Mouse (Mus musculus) forebrain, embryonic 13.5 days (tissue): ENCODE measurements around the gene Ktn1. TPM values are rescaled to one million over a fixed set of nuclear protein-coding genes. Genes with fewer than 3 reads are reported as not detected.

ENCODE experiments used
- ATAC-seq: fragments of 200-750 bp; cut with Nextera tagmentation; 2 replicates; pipeline ENCODE4 v1.8.0; 2017
- H3K27ac ChIP-seq: fragments of 300-500 bp; sonication (generic); 2 replicates; pipeline ENCODE4 v1.5.1; 2015; ENCODE audit warnings: inconsistent platforms, mild to moderate bottlenecking, moderate library complexity
- H3K27me3 ChIP-seq: fragments of 300-500 bp; sonication (generic); 2 replicates; pipeline ENCODE4 v1.6.1; 2015; ENCODE audit warnings: mild to moderate bottlenecking, inconsistent platforms
- H3K36me3 ChIP-seq: fragments of 300-500 bp; sonication (generic); 2 replicates; pipeline ENCODE4 v1.6.1; 2015; ENCODE audit warnings: mild to moderate bottlenecking, inconsistent platforms; ENCODE audit not compliant: poor library complexity, severe bottlenecking
- H3K4me1 ChIP-seq: fragments of 300-500 bp; sonication (generic); 2 replicates; pipeline ENCODE4 v1.6.1; 2015; ENCODE audit warnings: inconsistent platforms
- H3K4me2 ChIP-seq: fragments of 300-500 bp; sonication (generic); 2 replicates; pipeline ENCODE4 v1.6.1; 2015; ENCODE audit warnings: inconsistent platforms, mild to moderate bottlenecking, moderate library complexity
- H3K4me3 ChIP-seq: fragments of 300-500 bp; sonication (generic); 2 replicates; pipeline ENCODE4 v1.5.1; 2015; ENCODE audit warnings: mild to moderate bottlenecking, inconsistent platforms
- H3K9ac ChIP-seq: fragments of 300-500 bp; sonication (generic); 2 replicates; pipeline ENCODE4 v1.6.1; 2015; ENCODE audit warnings: mild to moderate bottlenecking, inconsistent platforms
- H3K9me3 ChIP-seq: fragments of 300-500 bp; sonication (generic); replicated peaks from 2 replicates; pipeline ENCODE4 v1.6.1; 2016; ENCODE audit warnings: inconsistent platforms
- WGBS: fragments of 180-500 bp; shearing (Covaris S2); methylation state at CpG from one replicate; pipeline ENCODE4 v1.1.7; 2015; 5-methylcytosine and 5-hydroxymethylcytosine counted together
- polyA plus RNA-seq: library from polyadenylated mRNA; unstranded; fragments of >200 nt; fragmentation: Nextera tagmentation; extraction: Ambion mirVana; gene quantifications from 2 replicates; pipeline ENCODE4 v1.2.1, GENCODE M21; 2015

Gene Ktn1
- polyA plus RNA-seq, 1 experiment from 2014 or later, result 75.1 TPM

DNA sequence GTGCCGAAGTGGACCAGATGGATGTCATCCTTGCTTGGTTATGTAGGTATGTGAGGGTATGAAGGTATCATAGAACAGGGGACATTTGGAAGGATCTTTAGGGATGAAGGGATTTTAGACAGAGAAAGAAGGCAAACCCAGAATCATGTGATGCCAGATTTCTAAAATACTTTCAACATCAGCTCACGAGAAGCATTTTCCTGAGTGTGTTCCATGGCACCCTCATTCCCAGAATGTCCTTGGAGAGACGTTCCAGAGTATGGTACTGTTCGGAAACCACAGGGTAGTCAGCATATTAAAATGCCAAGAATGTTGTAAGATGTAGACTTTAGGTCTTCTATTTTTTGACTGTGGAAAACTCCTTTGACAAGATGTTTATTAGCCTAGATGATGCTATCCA lies 123.2 kb downstream of the Ktn1 start:
- WGBS, result 92% methylated on average over 4 of the region's 4 CpGs
- no peak for ATAC-seq
- H3K27ac ChIP-seq, result no peak overlapping the region

DNA sequence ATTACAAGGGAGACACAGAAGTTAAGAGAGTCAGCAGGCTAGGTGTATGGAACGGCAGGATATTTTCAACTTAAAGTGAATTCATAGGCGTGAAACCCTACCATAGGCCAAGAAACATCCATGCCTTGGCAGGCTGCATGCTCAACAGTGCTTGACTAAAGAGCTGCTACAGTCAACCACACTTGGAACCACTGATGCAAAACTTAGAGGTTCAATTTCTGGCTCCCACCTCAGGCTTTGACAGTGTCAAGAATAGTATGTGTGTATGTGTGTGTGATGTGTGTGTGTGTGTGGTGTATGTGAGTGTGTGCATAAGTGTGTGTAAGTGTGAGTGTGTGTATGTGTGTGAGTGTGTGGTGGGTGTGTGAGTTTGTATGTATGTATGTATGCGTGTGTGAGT lies 127.3 kb downstream of the Ktn1 start:
- Histone ChIP-seq H3K4me1 (no peaks in the 10 kb centered on the region), H3K9ac (no peak overlapping the region), H3K27me3 (no peaks in the 10 kb centered on the region), H3K27ac (no peak overlapping the region), H3K9me3 (no peaks in the 10 kb centered on the region), H3K4me3 (no peak overlapping the region), H3K36me3 (no peaks in the 10 kb centered on the region), H3K4me2 (no peak overlapping the region)
- ATAC-seq, result no peak
- WGBS, result 93% methylated on average over 3 of the region's 3 CpGs

More for the DNA sequence above, 123.2 kb downstream of the Ktn1 start:
- H3K36me3 ChIP-seq, result no peaks in the 10 kb centered on the region
- no peaks in the 10 kb centered on the region for H3K27me3 ChIP-seq
- H3K4me3 ChIP-seq, result no peak overlapping the region
- no peaks in the 10 kb centered on the region for H3K9me3 ChIP-seq
- no peak overlapping the region for H3K4me2 ChIP-seq
- no peaks in the 10 kb centered on the region for H3K4me1 ChIP-seq
- no peak overlapping the region for H3K9ac ChIP-seq

DNA sequence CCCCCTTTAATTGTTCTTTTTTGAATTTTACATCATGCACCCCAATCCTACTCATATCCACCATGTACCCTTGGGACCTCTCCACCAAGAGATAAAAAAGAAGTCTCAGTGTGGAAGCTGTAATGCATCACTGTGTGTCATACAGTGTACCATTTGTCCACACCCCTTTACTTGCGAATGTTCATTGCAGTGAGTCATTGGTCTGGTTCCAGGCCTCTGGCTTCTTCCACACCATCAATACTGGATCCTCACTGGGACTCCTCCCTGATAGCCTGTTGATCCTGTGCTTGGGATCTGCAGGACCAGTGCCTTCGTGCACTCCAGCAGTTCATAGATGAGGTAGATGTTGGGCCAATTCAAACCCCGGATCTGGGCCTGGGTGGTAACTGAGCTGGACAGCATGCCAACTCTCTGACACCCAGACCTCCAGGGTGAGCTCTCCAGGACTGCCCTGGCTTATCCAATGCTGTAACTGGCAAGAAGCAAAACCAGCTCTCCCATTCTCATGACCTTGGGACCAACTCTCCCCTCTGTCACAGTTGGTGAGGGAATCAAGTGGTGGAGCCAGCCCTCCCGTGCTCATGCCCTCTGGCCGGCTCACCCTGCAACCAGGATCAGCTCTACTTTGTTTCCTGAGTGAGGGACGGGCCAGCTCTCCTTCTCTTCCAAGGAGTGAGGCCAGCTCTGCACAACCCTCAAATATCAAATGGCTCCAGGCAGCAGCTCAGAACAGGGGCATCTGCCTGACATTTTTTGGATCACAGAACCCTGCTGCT lies 128.2 kb downstream of the Ktn1 start:
- Histone ChIP-seq H3K4me1 (no peaks in the 10 kb centered on the region), H3K4me3 (no peak overlapping the region), H3K27ac (no peak overlapping the region), H3K4me2 (no peak overlapping the region), H3K9me3 (no peaks in the 10 kb centered on the region), H3K27me3 (no peaks in the 10 kb centered on the region), H3K36me3 (no peaks in the 10 kb centered on the region), H3K9ac (no peak overlapping the region)
- no peak for ATAC-seq
- WGBS, result 86% methylated on average over 6 of the region's 6 CpGs

DNA sequence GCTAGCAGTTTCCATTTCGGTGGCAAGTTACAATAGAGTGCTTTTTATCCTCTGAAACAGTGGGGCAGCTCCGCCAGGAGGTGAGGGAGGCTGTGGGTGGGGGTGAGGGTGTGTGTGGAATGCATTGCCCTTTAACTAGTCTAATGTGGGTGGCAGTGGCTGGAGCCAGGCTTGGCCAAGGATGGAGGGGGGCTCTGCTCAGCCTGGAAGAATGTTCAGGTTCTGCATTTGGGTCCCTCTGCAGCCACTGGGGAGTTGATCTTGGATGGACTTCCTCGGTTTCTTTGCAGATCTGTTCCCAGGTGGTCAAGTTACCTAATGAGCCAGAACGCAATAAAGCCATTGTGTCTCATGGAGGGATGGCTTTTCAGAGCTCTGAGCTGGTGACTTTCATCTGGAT lies 137.9 kb downstream of the Ktn1 start:
- Histone ChIP-seq H3K4me3 (no peak overlapping the region), H3K9ac (no peak overlapping the region), H3K4me1 (peaks cover 8% of the 10 kb centered on the region; the same call in 1 of the 2 replicates), H3K9me3 (no peaks in the 10 kb centered on the region; the same call in 1 of the 2 replicates), H3K36me3 (no peaks in the 10 kb centered on the region), H3K4me2 (no peak overlapping the region), H3K27me3 (no peaks in the 10 kb centered on the region), H3K27ac (no peak overlapping the region)
- 6% methylated on average over 4 of the region's 4 CpGs for WGBS
- ATAC-seq, result no peak

Other genes with a start within 250 kb of the Ktn1 start
- gene Dlgap5, start 230.0 kb upstream of the Ktn1 start, polyA plus RNA-seq, result 42.0 and 45.0 TPM in 2 replicates
- gene Fbxo34, start 198.0 kb upstream of the Ktn1 start, polyA plus RNA-seq, result 20.4 and 23.5 TPM in 2 replicates
- 17.9 and 19.2 TPM in 2 replicates for gene Atg14, start 77.8 kb upstream of the Ktn1 start, polyA plus RNA-seq